29 mouse cellular contexts compared by ENCODE assay signal in genomic region chr12:78773211-78773610, GRCm38 (mm10). TPM values are rescaled to one million over a fixed set of nuclear protein-coding genes. Genes with fewer than 3 reads are reported as not detected.
A peak's percentile ranks its signal among the peaks of the same experiment; 100 is the strongest.
DNase-seq lines count a peak whose midpoint lies in the region; ATAC-seq and TF ChIP-seq lines count a peak whose summit lies in the region.
"Had no signal": no experiment of that assay in that cellular context is flagged by ENCODE, and none has a peak within 500 bp of the region (broad histone marks: within the 10 kb centered on the region; RNA-seq: fewer than 3 reads in every experiment).

No protein-coding gene starts in this region.

- 17% methylated on average over 2 of the region's 2 CpGs for WGBS in heart, embryonic 13.5 days
- 13% methylated on average over 2 of the region's 2 CpGs for WGBS in heart, embryonic 16.5 days
- 84% methylated on average over 2 of the region's 2 CpGs for WGBS in kidney, embryonic 16.5 days

- peaks cover 14% of the 10 kb centered on the region for H3K79me2 ChIP-seq in myocyte (ENCODE audit: control insufficient read depth, insufficient read depth)

- peak overlapping the region; percentile 56 for H3K27ac ChIP-seq in heart, embryonic 13.5 days (replicated peaks)
- H3K27ac ChIP-seq in heart, embryonic 16.5 days (ENCODE audit: low read length) = peak overlapping the region; percentile 45
- H3K27ac ChIP-seq in kidney, embryonic 16.5 days (ENCODE audit: low read length) = no peak overlapping the region
- H3K27ac ChIP-seq: embryonic facial prominence, embryonic 10.5 days; embryonic facial prominence, embryonic 15.5 days; forebrain, embryonic 12.5 days; hindbrain, embryonic 10.5 days; hindbrain, embryonic 15.5 days; limb, embryonic 12.5 days; liver, embryonic 15.5 days; midbrain, embryonic 13.5 days; neural tube, embryonic 15.5 days had no signal

- peaks cover 31% of the 10 kb centered on the region for H3K4me1 ChIP-seq in heart, embryonic 13.5 days
- H3K4me1 ChIP-seq in heart, embryonic 16.5 days (ENCODE audit: control insufficient read depth, insufficient read depth, low read length) = peaks cover 14% of the 10 kb centered on the region
- peaks cover 5% of the 10 kb centered on the region; the same call in 1 of the 2 replicates for H3K4me1 ChIP-seq in kidney, embryonic 16.5 days (ENCODE audit: insufficient read depth, low read length)
- H3K4me1 ChIP-seq: hindbrain, embryonic 15.5 days; liver, embryonic 15.5 days had no signal

- H3K27me3 ChIP-seq in heart, embryonic 13.5 days (replicated peaks) = no peaks in the 10 kb centered on the region
- H3K27me3 ChIP-seq in heart, embryonic 16.5 days (ENCODE audit: control insufficient read depth, insufficient read depth, low read length) = no peaks in the 10 kb centered on the region
- no peaks in the 10 kb centered on the region for H3K27me3 ChIP-seq in myocyte (ENCODE audit: control insufficient read depth, insufficient read depth, insufficient read length)
- H3K27me3 ChIP-seq in kidney, embryonic 16.5 days (ENCODE audit: insufficient read depth, low read length) = no peaks in the 10 kb centered on the region
- H3K27me3 ChIP-seq: embryonic facial prominence, embryonic 15.5 days; forebrain, embryonic 12.5 days; hindbrain, embryonic 15.5 days; limb, embryonic 12.5 days; liver, embryonic 15.5 days; midbrain, embryonic 13.5 days; neural tube, embryonic 15.5 days had no signal

- no peak overlapping the region for H3ac ChIP-seq in myocyte (ENCODE audit: control insufficient read depth, insufficient read length)

- no peak for ATAC-seq in heart, embryonic 13.5 days (ENCODE audit: extremely low read depth, insufficient number of reproducible peaks, low FRiP score, low TSS enrichment)
- ATAC-seq in heart, embryonic 16.5 days (replicated peaks; ENCODE audit: extremely low read depth, insufficient read depth, low FRiP score) = peak; percentile 60; the same call in 1 of the 2 replicates
- no peak for ATAC-seq in kidney, embryonic 16.5 days (ENCODE audit: low FRiP score, low TSS enrichment)
- ATAC-seq: inflammation-experienced regulatory T-cells, adult 6 months; midbrain, embryonic 13.5 days had no signal

- H3K4me3 ChIP-seq in heart, embryonic 13.5 days = no peak overlapping the region
- no peak overlapping the region for H3K4me3 ChIP-seq in heart, embryonic 16.5 days (ENCODE audit: low read length)
- no peak overlapping the region for H3K4me3 ChIP-seq in myocyte
- no peak overlapping the region for H3K4me3 ChIP-seq in kidney, embryonic 16.5 days (ENCODE audit: low read length)
- H3K4me3 ChIP-seq: embryonic facial prominence, embryonic 10.5 days; embryonic facial prominence, embryonic 15.5 days; forebrain, embryonic 12.5 days; hindbrain, embryonic 10.5 days; hindbrain, embryonic 15.5 days; limb, embryonic 12.5 days; liver, embryonic 15.5 days; midbrain, embryonic 13.5 days; neural tube, embryonic 15.5 days had no signal

- no peak overlapping the region for H3K9ac ChIP-seq in heart, embryonic 13.5 days
- no peak overlapping the region for H3K9ac ChIP-seq in heart, embryonic 16.5 days (ENCODE audit: low read length)
- no peak overlapping the region for H3K9ac ChIP-seq in kidney, embryonic 16.5 days (replicated peaks; ENCODE audit: low read length)
- H3K9ac ChIP-seq: embryonic facial prominence, embryonic 15.5 days; forebrain, embryonic 12.5 days; hindbrain, embryonic 15.5 days; limb, embryonic 12.5 days; liver, embryonic 15.5 days; lung, embryonic 14.5 days; midbrain, embryonic 13.5 days; neural tube, embryonic 15.5 days had no signal

- intact Hi-C loops in heart, postnatal 25 days (cut with DNase I) = no loop called here

- peak; percentile 94 for DNase-seq in heart, adult 11 months
- no peak for DNase-seq in heart, postnatal 25 days (ENCODE audit: low spot score)
- no peak for DNase-seq in heart, postnatal 4 days
- DNase-seq in spleen, postnatal 4 days (ENCODE audit: low spot score in 2 of 2) = no peak
- DNase-seq: adrenal gland, postnatal 14 days; cerebellum, adult 11 months; cerebellum, postnatal 10 days; kidney, adult 11 months; kidney, postnatal 25 days; lung, embryonic 14.5 days; lung, postnatal 14 days; retina, postnatal 1 day; right cerebral cortex, postnatal 14 days; thymus, adult 18-20 months; thymus, postnatal 25 days had no signal

- H3K36me3 ChIP-seq in heart, embryonic 13.5 days = 0 out of 2 replicates have a peak, but pooled peaks cover 5% of the 10 kb centered on the region
- H3K36me3 ChIP-seq in heart, embryonic 16.5 days (ENCODE audit: control insufficient read depth, insufficient read depth) = peaks cover 3% of the 10 kb centered on the region; the same call in 1 of the 2 replicates
- H3K36me3 ChIP-seq in myocyte (ENCODE audit: control insufficient read depth, insufficient read depth) = no peaks in the 10 kb centered on the region
- H3K36me3 ChIP-seq in kidney, embryonic 16.5 days (ENCODE audit: insufficient read depth, low read length) = 0 out of 2 replicates have a peak, but pooled peaks cover 3% of the 10 kb centered on the region
- H3K36me3 ChIP-seq: embryonic facial prominence, embryonic 15.5 days; forebrain, embryonic 12.5 days; hindbrain, embryonic 15.5 days; limb, embryonic 12.5 days; liver, embryonic 15.5 days; midbrain, embryonic 13.5 days; neural tube, embryonic 15.5 days had no signal

- no peak overlapping the region for H3K4me2 ChIP-seq in heart, embryonic 13.5 days
- H3K4me2 ChIP-seq in heart, embryonic 16.5 days (ENCODE audit: low read depth, low read length) = peak overlapping the region; percentile 9; the same call in 1 of the 2 replicates
- no peak overlapping the region for H3K4me2 ChIP-seq in myocyte (ENCODE audit: low read depth)
- no peak overlapping the region for H3K4me2 ChIP-seq in kidney, embryonic 16.5 days (replicated peaks; ENCODE audit: low read depth, low read length)
- H3K4me2 ChIP-seq: embryonic facial prominence, embryonic 15.5 days; forebrain, embryonic 12.5 days; hindbrain, embryonic 15.5 days; limb, embryonic 12.5 days; liver, embryonic 15.5 days; lung, embryonic 14.5 days; midbrain, embryonic 13.5 days; neural tube, embryonic 15.5 days had no signal

- TF ChIP-seq POLR2A in myocyte (IDR thresholded peaks at IDR 0.05; ENCODE audit: insufficient read length, low read depth) = no peak

- no peaks in the 10 kb centered on the region for H3K9me3 ChIP-seq in heart, embryonic 13.5 days
- no peaks in the 10 kb centered on the region for H3K9me3 ChIP-seq in heart, embryonic 16.5 days (replicated peaks; ENCODE audit: control insufficient read depth, low read length)
- no peaks in the 10 kb centered on the region for H3K9me3 ChIP-seq in kidney, embryonic 16.5 days (ENCODE audit: low read length)
- H3K9me3 ChIP-seq: embryonic facial prominence, embryonic 10.5 days; embryonic facial prominence, embryonic 15.5 days; forebrain, embryonic 12.5 days; hindbrain, embryonic 10.5 days; hindbrain, embryonic 15.5 days; limb, embryonic 12.5 days; liver, embryonic 15.5 days; midbrain, embryonic 13.5 days; neural tube, embryonic 15.5 days had no signal

TF ChIP-seq in myocyte, 11 proteins besides CTCF, POLR2A, EP300 and RAD21:
- TF ChIP-seq MYOG (IDR thresholded peaks at IDR 0.05; ENCODE audit: control insufficient read depth in 1 of 3, insufficient read depth in 1 of 3, insufficient read length in 2 of 3, low read depth in 2 of 3) (peak in 1 of 3 experiments; percentile 82), CEBPB (IDR thresholded peaks at IDR 0.05; ENCODE audit: insufficient read depth, poor library complexity, severe bottlenecking) (no peak), TCF12 (IDR thresholded peaks at IDR 0.05; ENCODE audit: insufficient read depth, poor library complexity, severe bottlenecking) (no peak), MAX (IDR thresholded peaks at IDR 0.05; ENCODE audit: low read depth) (no peak), E2F4 (IDR thresholded peaks at IDR 0.05; ENCODE audit: insufficient read depth) (no peak), SRF (IDR thresholded peaks at IDR 0.05; ENCODE audit: control insufficient read depth, insufficient read length, low read depth) (no peak), POLR2AphosphoS2 (IDR thresholded peaks at IDR 0.05; ENCODE audit: insufficient read length, low read depth) (no peak), REST (IDR thresholded peaks at IDR 0.05; ENCODE audit: insufficient read depth, insufficient read length) (no peak), TCF3 (IDR thresholded peaks at IDR 0.05; ENCODE audit: insufficient read length, low read depth) (no peak), MYOD1 (IDR thresholded peaks at IDR 0.05; ENCODE audit: control insufficient read depth in 1 of 3, insufficient read length in 2 of 3, low read depth in 2 of 3) (peak in 2 of 3 experiments; percentile 10 to 67), USF1 (IDR thresholded peaks at IDR 0.05; ENCODE audit: low read depth) (no peak)

RNA-seq across cellular contexts. Expression of gene Mpp5, which starts 24.5 kb away (rescaled TPM):
- total RNA-seq in heart, postnatal 25 days (2021) = 10 to 100 TPM; 14.1 to 17.1 TPM
- polyA plus RNA-seq in heart, embryonic 13.5 days (2015; fragmentation: Nextera tagmentation; extraction: Ambion mirVana) = 14.6 and 16.8 TPM in 2 replicates
- total RNA-seq in heart, postnatal 4 days (2021) = 10 to 100 TPM; 18.4 to 23.8 TPM
- 14.5 and 15.2 TPM in 2 replicates for polyA plus RNA-seq in heart, embryonic 16.5 days (2015; fragmentation: Nextera tagmentation; extraction: Ambion mirVana)
- 4.0 TPM for polyA plus RNA-seq in myocyte (2012; fragmentation: generic; extraction: Trizol)
- 23.0 and 25.4 TPM in 2 replicates for polyA plus RNA-seq in kidney, embryonic 16.5 days (2015; fragmentation: Nextera tagmentation; extraction: Ambion mirVana)
